Mouse (Mus musculus) embryonic fibroblast, embryonic 13.5 days (primary cell): ENCODE measurements at regions not wholly inside any gene's neighbourhood (a gene's known extent, or its start where the extent isn't known, plus 50 kb on each side); places are given as distances from the start of the nearest gene placed in this dataset.

Experiments used
- CTCF ChIP-seq: IDR thresholded peaks from 2 replicates; pipeline ENCODE4 v1.5.1; 2011; ENCODE audit warnings: mild to moderate bottlenecking, control low read depth, low read length, moderate library complexity, borderline replicate concordance; ENCODE audit not compliant: insufficient read depth
- POLR2A ChIP-seq: IDR thresholded peaks from 2 replicates; pipeline ENCODE4 v1.6.1; 2011; ENCODE audit warnings: low read depth, mild to moderate bottlenecking, control low read depth, low read length, moderate library complexity

- TF ChIP-seq CTCF: no peak
- no peak for TF ChIP-seq POLR2A
Measured at GRCm38 (mm10) chr13:41696767-41697445, 91.2 kb downstream of the Tmem170b start.
